Mouse (Mus musculus): ENCODE data around the gene Gm8369.
"Not testable (repeated sequence)": the region's sequence is repeated elsewhere in the genome, so short reads cannot be mapped to it uniquely, and the experiment has no call there.

The Gm8369 gene

GRCm38 (mm10) chr19:11491406-11492189 is 5.9 kb downstream of the Gm8369 start:
- Histone ChIP-seq H3K27me3 (ENCODE audit: control insufficient read depth, insufficient read depth, low read length, poor library complexity, severe bottlenecking) (no peaks in the 10 kb centered on the region), H3K36me3 (ENCODE audit: control insufficient read depth, insufficient read depth, low read length, poor library complexity, severe bottlenecking) (no peaks in the 10 kb centered on the region)
- DNase-seq (ENCODE audit: low read depth, low spot score), result peak; percentile 89

GRCm38 (mm10) chr19:11492671-11493070 is 6.9 kb downstream of the Gm8369 start:
- no peaks in the 10 kb centered on the region for H3K27me3 ChIP-seq (ENCODE audit: control insufficient read depth, insufficient read depth, low read length, poor library complexity, severe bottlenecking)
- peaks cover 1% of the 10 kb centered on the region; the same call in 1 of the 2 replicates for H3K36me3 ChIP-seq (ENCODE audit: control insufficient read depth, insufficient read depth, low read length, poor library complexity, severe bottlenecking)
- peak; percentile 56 for DNase-seq (ENCODE audit: low read depth, low spot score)

GRCm38 (mm10) chr19:11494519-11494918 is 8.8 kb downstream of the Gm8369 start:
- Histone ChIP-seq H3K36me3 (ENCODE audit: control insufficient read depth, insufficient read depth, low read length, poor library complexity, severe bottlenecking) (peaks cover 3% of the 10 kb centered on the region; the same call in 1 of the 2 replicates), H3K27me3 (ENCODE audit: control insufficient read depth, insufficient read depth, low read length, poor library complexity, severe bottlenecking) (no peaks in the 10 kb centered on the region)
- peak; percentile 92 for DNase-seq (ENCODE audit: low read depth, low spot score)

GRCm38 (mm10) chr19:11496361-11496760 is 10.6 kb downstream of the Gm8369 start:
- H3K36me3 ChIP-seq (ENCODE audit: control insufficient read depth, insufficient read depth, low read length, poor library complexity, severe bottlenecking), result peaks cover 3% of the 10 kb centered on the region; the same call in 1 of the 2 replicates
- DNase-seq (ENCODE audit: low read depth, low spot score), result no peak
- no peaks in the 10 kb centered on the region for H3K27me3 ChIP-seq (ENCODE audit: control insufficient read depth, insufficient read depth, low read length, poor library complexity, severe bottlenecking)

GRCm38 (mm10) chr19:11497300-11497699 is 11.6 kb downstream of the Gm8369 start:
- DNase-seq (ENCODE audit: low read depth, low spot score), result peak; percentile 75
- H3K27me3 ChIP-seq (ENCODE audit: control insufficient read depth, insufficient read depth, low read length, poor library complexity, severe bottlenecking); H3K36me3 ChIP-seq (ENCODE audit: control insufficient read depth, insufficient read depth, low read length, poor library complexity, severe bottlenecking): not testable (repeated sequence)

- Histone ChIP-seq H3K27me3 (ENCODE audit: control insufficient read depth, insufficient read depth, low read length, poor library complexity, severe bottlenecking) (no peaks in the 10 kb centered on the region), H3K36me3 (ENCODE audit: control insufficient read depth, insufficient read depth, low read length, poor library complexity, severe bottlenecking) (peaks cover 5% of the 10 kb centered on the region; the same call in 1 of the 2 replicates)
- DNase-seq (ENCODE audit: low read depth, low spot score), result peak; percentile 40
These were observed 15.1 kb downstream of the Gm8369 start for GRCm38 (mm10) chr19:11500796-11501195.

GRCm38 (mm10) chr19:11501326-11501725 is 15.6 kb downstream of the Gm8369 start:
- peaks cover 8% of the 10 kb centered on the region; the same call in 1 of the 2 replicates for H3K36me3 ChIP-seq (ENCODE audit: control insufficient read depth, insufficient read depth, low read length, poor library complexity, severe bottlenecking)
- no peaks in the 10 kb centered on the region for H3K27me3 ChIP-seq (ENCODE audit: control insufficient read depth, insufficient read depth, low read length, poor library complexity, severe bottlenecking)
- DNase-seq (ENCODE audit: low read depth, low spot score), result peak; percentile 59

- no peaks in the 10 kb centered on the region for H3K27me3 ChIP-seq (ENCODE audit: control insufficient read depth, insufficient read depth, low read length, poor library complexity, severe bottlenecking)
- no peak for DNase-seq (ENCODE audit: low read depth, low spot score)
- H3K36me3 ChIP-seq (ENCODE audit: control insufficient read depth, insufficient read depth, low read length, poor library complexity, severe bottlenecking), result peaks cover 6% of the 10 kb centered on the region; the same call in 1 of the 2 replicates
These were observed 19.1 kb downstream of the Gm8369 start for GRCm38 (mm10) chr19:11504857-11505256.

GRCm38 (mm10) chr19:11513458-11513857 is 27.7 kb downstream of the Gm8369 start:
- H3K36me3 ChIP-seq (ENCODE audit: control insufficient read depth, insufficient read depth, low read length, poor library complexity, severe bottlenecking), result peaks cover 3% of the 10 kb centered on the region; the same call in 1 of the 2 replicates
- H3K27me3 ChIP-seq (ENCODE audit: control insufficient read depth, insufficient read depth, low read length, poor library complexity, severe bottlenecking), result no peaks in the 10 kb centered on the region
- no peak for DNase-seq (ENCODE audit: low read depth, low spot score)

GRCm38 (mm10) chr19:11516246-11516645 is 30.5 kb downstream of the Gm8369 start, which contains the start of gene Ms4a6b:
Ms4a6b (plus strand) TSS chr19:11516512.
- Histone ChIP-seq H3K36me3 (ENCODE audit: control insufficient read depth, insufficient read depth, low read length, poor library complexity, severe bottlenecking) (0 out of 2 replicates have a peak, but pooled peaks cover 2% of the 10 kb centered on the region), H3K27me3 (ENCODE audit: control insufficient read depth, insufficient read depth, low read length, poor library complexity, severe bottlenecking) (no peaks in the 10 kb centered on the region)
- DNase-seq (ENCODE audit: low read depth, low spot score), result no peak

- 0 out of 2 replicates have a peak, but pooled peaks cover 2% of the 10 kb centered on the region for H3K36me3 ChIP-seq (ENCODE audit: control insufficient read depth, insufficient read depth, low read length, poor library complexity, severe bottlenecking)
- no peak for DNase-seq (ENCODE audit: low read depth, low spot score)
- H3K27me3 ChIP-seq (ENCODE audit: control insufficient read depth, insufficient read depth, low read length, poor library complexity, severe bottlenecking), result no peaks in the 10 kb centered on the region
These were observed 31.1 kb downstream of the Gm8369 start for GRCm38 (mm10) chr19:11516845-11517244.

- not testable (repeated sequence) for H3K27me3 ChIP-seq (ENCODE audit: control insufficient read depth, insufficient read depth, low read length, poor library complexity, severe bottlenecking); H3K36me3 ChIP-seq (ENCODE audit: control insufficient read depth, insufficient read depth, low read length, poor library complexity, severe bottlenecking); DNase-seq (ENCODE audit: low read depth, low spot score)
These were observed 31.6 kb downstream of the Gm8369 start for GRCm38 (mm10) chr19:11517373-11517772.

- peak; percentile 43 for DNase-seq (ENCODE audit: low read depth, low spot score)
- not testable (repeated sequence) for H3K27me3 ChIP-seq (ENCODE audit: control insufficient read depth, insufficient read depth, low read length, poor library complexity, severe bottlenecking); H3K36me3 ChIP-seq (ENCODE audit: control insufficient read depth, insufficient read depth, low read length, poor library complexity, severe bottlenecking)
These were observed 32.6 kb downstream of the Gm8369 start for GRCm38 (mm10) chr19:11518356-11518755.

- no peak for DNase-seq (ENCODE audit: low read depth, low spot score)
- H3K36me3 ChIP-seq (ENCODE audit: control insufficient read depth, insufficient read depth, low read length, poor library complexity, severe bottlenecking), result peaks cover 14% of the 10 kb centered on the region
- H3K27me3 ChIP-seq (ENCODE audit: control insufficient read depth, insufficient read depth, low read length, poor library complexity, severe bottlenecking), result no peaks in the 10 kb centered on the region
These were observed 34.4 kb downstream of the Gm8369 start for GRCm38 (mm10) chr19:11520146-11520545.

GRCm38 (mm10) chr19:11533421-11533820 is 47.7 kb downstream of the Gm8369 start:
- DNase-seq (ENCODE audit: low read depth, low spot score), result peak; percentile 19
- Histone ChIP-seq H3K27me3 (ENCODE audit: control insufficient read depth, insufficient read depth, low read length, poor library complexity, severe bottlenecking) (no peaks in the 10 kb centered on the region; the same call in 1 of the 2 replicates), H3K36me3 (ENCODE audit: control insufficient read depth, insufficient read depth, low read length, poor library complexity, severe bottlenecking) (no peaks in the 10 kb centered on the region)
